8 mouse cellular contexts compared by ENCODE assay signal in genomic region chr6:97617774-97618173, GRCm38 (mm10). TPM values are rescaled to one million over a fixed set of nuclear protein-coding genes. Genes with fewer than 3 reads are reported as not detected.
A peak's percentile ranks its signal among the peaks of the same experiment; 100 is the strongest.
DNase-seq lines count a peak whose midpoint lies in the region; ATAC-seq and TF ChIP-seq lines count a peak whose summit lies in the region.

No protein-coding gene starts in this region.

- TF ChIP-seq POLR2A in kidney, adult 2 months (IDR thresholded peaks at IDR 0.05; ENCODE audit: low read depth, low read length), result no peak

- peak overlapping the region; percentile 88 for H3K4me2 ChIP-seq in embryonic facial prominence, embryonic 12.5 days (replicated peaks)
- peak overlapping the region; percentile 92 for H3K4me2 ChIP-seq in hindbrain, embryonic 15.5 days
- H3K4me2 ChIP-seq in midbrain, embryonic 13.5 days (replicated peaks), result peak overlapping the region; percentile 85

- 45% methylated on average over 7 of the region's 7 CpGs for WGBS in kidney, adult 2 months
- 19% methylated on average over 7 of the region's 7 CpGs for WGBS in embryonic facial prominence, embryonic 12.5 days
- 24% methylated on average over 7 of the region's 7 CpGs for WGBS in hindbrain, embryonic 15.5 days
- 16% methylated on average over 7 of the region's 7 CpGs for WGBS in midbrain, embryonic 13.5 days

- TF ChIP-seq CTCF in kidney, adult 2 months (conservative IDR thresholded peaks at IDR 0.05; ENCODE audit: insufficient read depth, insufficient read length, low read depth, low read length), result no peak

- no peak; the same call in 1 of the 2 replicates for ATAC-seq in embryonic facial prominence, embryonic 12.5 days (ENCODE audit: insufficient number of reproducible peaks, insufficient read depth, low FRiP score, low TSS enrichment)
- ATAC-seq in hindbrain, embryonic 15.5 days (ENCODE audit: low FRiP score, low read depth), result peak; percentile 19; the same call in 1 of the 2 replicates
- no peak for ATAC-seq in midbrain, embryonic 13.5 days
- ATAC-seq in frontal cortex, adult (ENCODE audit: low TSS enrichment), result no peak; the same call in 1 of the 2 replicates

- H3K9me3 ChIP-seq in embryonic facial prominence, embryonic 12.5 days, result no peaks in the 10 kb centered on the region
- no peaks in the 10 kb centered on the region for H3K9me3 ChIP-seq in hindbrain, embryonic 15.5 days
- no peaks in the 10 kb centered on the region for H3K9me3 ChIP-seq in midbrain, embryonic 13.5 days

- H3K36me3 ChIP-seq in kidney, adult 2 months (ENCODE audit: control insufficient read depth, insufficient read depth, low read length), result no peaks in the 10 kb centered on the region
- no peaks in the 10 kb centered on the region for H3K36me3 ChIP-seq in embryonic facial prominence, embryonic 12.5 days
- no peaks in the 10 kb centered on the region for H3K36me3 ChIP-seq in hindbrain, embryonic 15.5 days
- no peaks in the 10 kb centered on the region for H3K36me3 ChIP-seq in midbrain, embryonic 13.5 days

- DNase-seq in kidney, adult 2 months, result no peak
- DNase-seq in kidney, adult 8-10 months, result no peak
- no peak for DNase-seq in right cerebral cortex, postnatal 4 days
- DNase-seq in cerebellum, adult 9-10 months, result no peak

- no peak overlapping the region for H3K27ac ChIP-seq in kidney, adult 2 months (ENCODE audit: insufficient read depth, low read depth, low read length)
- H3K27ac ChIP-seq in embryonic facial prominence, embryonic 12.5 days, result no peak overlapping the region
- peak overlapping the region; percentile 92 for H3K27ac ChIP-seq in hindbrain, embryonic 15.5 days (replicated peaks)
- H3K27ac ChIP-seq in midbrain, embryonic 13.5 days, result peak overlapping the region; percentile 93

- peak overlapping the region; percentile 66; the same call in 1 of the 2 replicates for H3K4me3 ChIP-seq in kidney, adult 2 months (ENCODE audit: insufficient read depth, low read depth, low read length)
- peak overlapping the region; percentile 57 for H3K4me3 ChIP-seq in embryonic facial prominence, embryonic 12.5 days
- peak overlapping the region; percentile 82 for H3K4me3 ChIP-seq in hindbrain, embryonic 15.5 days
- H3K4me3 ChIP-seq in midbrain, embryonic 13.5 days (replicated peaks), result peak overlapping the region; percentile 64

- H3K9ac ChIP-seq in embryonic facial prominence, embryonic 12.5 days, result peak overlapping the region; percentile 54
- H3K9ac ChIP-seq in hindbrain, embryonic 15.5 days, result peak overlapping the region; percentile 79; the same call in 1 of the 2 replicates
- H3K9ac ChIP-seq in midbrain, embryonic 13.5 days (replicated peaks), result peak overlapping the region; percentile 69

- H3K4me1 ChIP-seq in kidney, adult 2 months (ENCODE audit: control insufficient read depth, insufficient read depth, low read length), result peaks cover 4% of the 10 kb centered on the region; the same call in 1 of the 2 replicates
- H3K4me1 ChIP-seq in embryonic facial prominence, embryonic 12.5 days, result peaks cover 8% of the 10 kb centered on the region
- H3K4me1 ChIP-seq in hindbrain, embryonic 15.5 days (replicated peaks), result peaks cover 30% of the 10 kb centered on the region
- peaks cover 35% of the 10 kb centered on the region for H3K4me1 ChIP-seq in midbrain, embryonic 13.5 days (replicated peaks)

- 0 out of 2 replicates have a peak, but pooled peaks cover 1% of the 10 kb centered on the region for H3K27me3 ChIP-seq in kidney, adult 2 months (replicated peaks; ENCODE audit: control insufficient read depth, insufficient read depth, low read length)
- H3K27me3 ChIP-seq in embryonic facial prominence, embryonic 12.5 days, result peaks cover 14% of the 10 kb centered on the region
- H3K27me3 ChIP-seq in hindbrain, embryonic 15.5 days, result no peaks in the 10 kb centered on the region
- H3K27me3 ChIP-seq in midbrain, embryonic 13.5 days, result no peaks in the 10 kb centered on the region

RNA-seq across cellular contexts. Expression of gene Frmd4b, which starts 0.4 kb away (rescaled TPM):
- polyA plus RNA-seq in kidney, adult 2 months (2012; rRNA removed), result 17.5 and 18.2 TPM in 2 replicates
- polyA plus RNA-seq in embryonic facial prominence, embryonic 12.5 days (2016; fragmentation: Nextera tagmentation; extraction: Ambion mirVana), result 15.0 and 16.5 TPM in 2 replicates
- 22.1 and 22.7 TPM in 2 replicates for polyA plus RNA-seq in hindbrain, embryonic 15.5 days (2015; fragmentation: Nextera tagmentation; extraction: Ambion mirVana)
- polyA plus RNA-seq in midbrain, embryonic 13.5 days (2015; fragmentation: Nextera tagmentation; extraction: Ambion mirVana), result 25.0 and 27.1 TPM in 2 replicates

Comparison
In these comparisons a context has a peak if more than half of its experiments do, and no peak if none do; other contexts are left out.
1. H3K27ac ChIP-seq: peak in hindbrain, embryonic 15.5 days (single experiment) and midbrain, embryonic 13.5 days (single experiment); none in kidney, adult 2 months (single experiment) and embryonic facial prominence, embryonic 12.5 days (single experiment).
2. Peak in every context shown above with its lines, with median percentiles within 50 percentile points of each other: H3K4me3 ChIP-seq, H3K4me2 ChIP-seq and H3K9ac ChIP-seq.